In the genomic region with DNA sequence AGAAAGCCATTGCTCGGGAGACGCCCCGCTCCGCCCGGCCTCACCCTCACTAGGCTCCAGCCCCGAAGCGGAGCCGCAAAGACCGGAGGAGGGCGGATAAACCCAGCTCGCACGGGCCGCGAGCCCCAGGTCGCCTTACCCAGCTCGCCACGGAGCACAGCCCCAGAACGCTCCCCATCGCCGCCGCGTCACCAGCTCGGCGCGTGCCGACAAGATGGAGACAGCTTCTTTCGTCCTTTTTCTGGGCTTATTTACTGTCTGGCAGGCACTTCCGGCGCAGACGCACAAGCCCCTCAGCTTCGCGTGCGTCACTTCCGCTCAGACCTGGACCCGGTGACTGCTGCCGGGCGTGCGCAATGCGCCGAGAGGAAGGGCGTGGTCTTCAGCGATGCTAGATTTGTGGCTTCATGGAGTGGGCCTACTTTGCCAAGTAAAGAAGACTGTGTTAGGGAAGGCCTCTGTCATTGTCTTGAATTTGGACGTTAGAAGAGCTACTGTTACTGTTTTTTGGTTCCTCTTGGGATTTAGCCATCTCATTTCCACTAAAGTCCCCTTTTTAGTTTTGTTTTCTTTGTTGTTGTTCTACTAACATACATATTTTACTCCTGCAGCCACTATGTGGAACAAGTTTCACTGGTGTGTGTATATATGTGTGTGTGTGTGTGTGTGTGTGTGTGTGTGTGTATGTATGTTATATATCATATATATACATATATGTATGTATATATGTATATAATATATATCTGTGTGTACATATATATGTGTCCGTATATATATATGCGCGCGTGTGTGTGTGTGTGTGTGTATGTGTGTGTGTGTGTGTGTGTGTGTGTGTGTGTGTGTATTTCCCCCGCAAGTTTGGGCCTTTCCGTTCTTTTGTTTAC, we compare ENCODE assay signal across 7 mouse cellular contexts. TPM values are rescaled to one million over a fixed set of nuclear protein-coding genes. Genes with fewer than 3 reads are reported as not detected.
A peak's percentile ranks its signal among the peaks of the same experiment; 100 is the strongest.
DNase-seq lines count a peak whose midpoint lies in the region; ATAC-seq lines count a peak whose summit lies in the region.

A gene (minus strand): TSS at position 313 of the 884 bp plus-strand sequence.

- peak within 1 kb of the TSS; percentile 89 for H3K4me3 ChIP-seq in intestine, embryonic 15.5 days (replicated peaks)
- peak within 1 kb of the TSS; percentile 94 for H3K4me3 ChIP-seq in midbrain, embryonic 10.5 days

- peak within 1 kb of the TSS; percentile 59 for H3K4me2 ChIP-seq in intestine, embryonic 15.5 days (replicated peaks)

- H3K4me1 ChIP-seq in intestine, embryonic 15.5 days (replicated peaks) = 0 out of 2 replicates have a peak, but pooled peaks cover 2% of the 10 kb centered on the region
- peaks cover 26% of the 10 kb centered on the region for H3K4me1 ChIP-seq in midbrain, embryonic 10.5 days

- H3K9me3 ChIP-seq in intestine, embryonic 15.5 days = no peaks in the 10 kb centered on the region
- H3K9me3 ChIP-seq in midbrain, embryonic 10.5 days (replicated peaks) = no peaks in the 10 kb centered on the region

- H3K9ac ChIP-seq in intestine, embryonic 15.5 days = peak within 1 kb of the TSS; percentile 87

- WGBS in intestine, embryonic 15.5 days = 12% methylated on average over 49 of the region's 49 CpGs
- WGBS in midbrain, embryonic 10.5 days = 12% methylated on average over 49 of the region's 49 CpGs

- no peaks in the 10 kb centered on the region for H3K36me3 ChIP-seq in intestine, embryonic 15.5 days
- H3K36me3 ChIP-seq in midbrain, embryonic 10.5 days = peaks cover 6% of the 10 kb centered on the region

- peak; percentile 100 for ATAC-seq in intestine, embryonic 15.5 days

- peak within 1 kb of the TSS; percentile 90 for H3K27ac ChIP-seq in intestine, embryonic 15.5 days
- H3K27ac ChIP-seq in midbrain, embryonic 10.5 days (replicated peaks) = peak within 1 kb of the TSS; percentile 96

- no peaks in the 10 kb centered on the region for H3K27me3 ChIP-seq in intestine, embryonic 15.5 days (replicated peaks)
- H3K27me3 ChIP-seq in midbrain, embryonic 10.5 days (ENCODE audit: low read depth, poor library complexity, severe bottlenecking) = no peaks in the 10 kb centered on the region

- DNase-seq in adrenal gland, adult 2 months = peak; percentile 94
- DNase-seq in embryo, embryonic 11.5 days (ENCODE audit: low read depth, low spot score) = peak; percentile 93
- DNase-seq in gastrocnemius, postnatal 36 days = peak; percentile 89 to 90
- DNase-seq in left cerebral cortex, postnatal 25 days (ENCODE audit: low spot score in 2 of 2) = peak; percentile 96 to 97
- DNase-seq in midbrain, embryonic 10.5 days (ENCODE audit: low spot score) = peak; percentile 96
- DNase-seq in right cerebral cortex, postnatal 4 days = peak; percentile 92

- intact Hi-C loops in gastrocnemius, postnatal 36 days (cut with DNase I) = loop anchor here (5.0 kb wide), 1 partner anchor 45 kb away; a partner anchor contains a TSS
- intact Hi-C loops in left cerebral cortex, postnatal 25 days (cut with DNase I) = loop anchor here (1.0 to 5.0 kb wide), 2 partner anchors 46 to 100 kb away; a partner anchor contains a TSS

RNA-seq across cellular contexts. Expression of the gene that starts here (rescaled TPM):
- 100 to 1,000 TPM; 319 to 366 TPM for total RNA-seq in adrenal gland, adult 2 months (2021)
- 30.5 and 45.6 TPM in 2 replicates for polyA plus RNA-seq in adrenal gland, adult 2 months (2012; rRNA removed)
- 100 to 1,000 TPM; 162 to 170 TPM for total RNA-seq in gastrocnemius, postnatal 36 days (2021)
- 111 and 127 TPM in 2 replicates for polyA plus RNA-seq in intestine, embryonic 15.5 days (2015; fragmentation: Nextera tagmentation; extraction: Ambion mirVana)
- 1,000 to 10,000 TPM in 1 of 2 experiments, 100 to 1,000 TPM in 1; 977 to 1,064 TPM for total RNA-seq in left cerebral cortex, postnatal 25 days (2021)
- polyA plus RNA-seq in midbrain, embryonic 10.5 days (2016; fragmentation: Nextera tagmentation; extraction: Ambion mirVana) = 142 and 176 TPM in 2 replicates

Comparison
In these comparisons a context has a peak if more than half of its experiments do, and no peak if none do; other contexts are left out.
1. Peak in every context shown above with its lines: DNase-seq, ATAC-seq, H3K4me3 ChIP-seq and H3K27ac ChIP-seq.